Mouse (Mus musculus): ENCODE results near the gene Gng4. TPM values are rescaled to one million over a fixed set of nuclear protein-coding genes. Genes with fewer than 3 reads are reported as not detected.

Gene Gng4
- polyA plus RNA-seq, 1 experiment from 2014 or later: 103 TPM

DNA sequence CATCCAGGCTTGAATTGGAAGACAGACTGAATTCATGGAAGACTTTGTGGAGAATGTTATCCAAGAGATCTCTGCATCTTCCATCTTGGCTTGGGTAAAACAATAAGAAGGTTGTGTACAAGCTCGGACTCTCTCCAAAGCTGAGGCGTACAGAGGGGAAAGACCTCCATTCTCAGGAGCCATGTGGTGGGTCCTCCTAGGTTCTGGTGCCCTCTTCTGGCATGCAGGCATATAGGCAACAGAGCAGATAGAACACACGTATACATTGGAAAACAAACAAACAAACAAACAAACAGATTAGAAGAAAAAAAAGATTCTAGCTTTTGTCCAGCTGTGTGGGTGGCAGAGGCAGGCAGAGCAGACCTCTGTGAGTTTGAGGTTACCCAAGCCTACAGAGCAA, 84.1 kb downstream of the Gng4 start:
- H3K4me3 ChIP-seq (ENCODE audit: low read depth, low read length): no peak overlapping the region
- ATAC-seq: peak; percentile 88
- H3K27me3 ChIP-seq (ENCODE audit: control insufficient read depth, insufficient read depth, low read depth, low read length): no peaks in the 10 kb centered on the region
- no peak overlapping the region for H3K9ac ChIP-seq (ENCODE audit: low read depth, low read length)
- H3K4me2 ChIP-seq (ENCODE audit: low read length): no peak overlapping the region
- no peaks in the 10 kb centered on the region for H3K4me1 ChIP-seq (ENCODE audit: control insufficient read depth, insufficient read depth, low read length)
- no peaks in the 10 kb centered on the region for H3K9me3 ChIP-seq (replicated peaks; ENCODE audit: control insufficient read depth, low read length, poor library complexity, severe bottlenecking)
- H3K27ac ChIP-seq (ENCODE audit: low read length): no peak overlapping the region
- 15% methylated on average over 3 of the region's 3 CpGs for WGBS
- no peaks in the 10 kb centered on the region for H3K36me3 ChIP-seq (ENCODE audit: control insufficient read depth, insufficient read depth, low read length)

Other genes starting within 250 kb of the Gng4 start
- 3.9 and 4.5 TPM in 2 replicates for gene Lyst, start 193.7 kb upstream of the Gng4 start, polyA plus RNA-seq (2015; fragmentation: Nextera tagmentation; extraction: Ambion mirVana)
- gene B3galnt2, start 170.4 kb downstream of the Gng4 start, polyA plus RNA-seq (2015; fragmentation: Nextera tagmentation; extraction: Ambion mirVana): 17.8 and 18.6 TPM in 2 replicates